Mouse (Mus musculus) E14TG2a.4 (cell line): ENCODE data around the gene St3gal3.

Source experiments
- H3K27me3 ChIP-seq: 2 replicates; pipeline ENCODE4 v1.6.1; 2014; ENCODE audit warnings: low read length, control low read depth; ENCODE audit not compliant: insufficient read depth
- H3K36me3 ChIP-seq: 2 replicates; pipeline ENCODE4 v1.6.1; 2014; ENCODE audit warnings: low read length, control low read depth; ENCODE audit not compliant: insufficient read depth
- H3K4me1 ChIP-seq: replicated peaks from 2 replicates; pipeline ENCODE4 v1.6.1; 2014; ENCODE audit warnings: low read depth, low read length, control low read depth
- H3K4me3 ChIP-seq: replicated peaks from 2 replicates; pipeline ENCODE4 v1.5.1; 2014; ENCODE audit warnings: mild to moderate bottlenecking, low read length
- H3K9me3 ChIP-seq: 2 replicates; pipeline ENCODE4 v1.6.1; 2014; ENCODE audit warnings: low read length, control low read depth
- CTCF ChIP-seq: conservative IDR thresholded peaks from 2 replicates; pipeline ENCODE4 v1.5.1; 2014; ENCODE audit warnings: low read length
- NANOG ChIP-seq: IDR thresholded peaks from 2 replicates; pipeline ENCODE4 v1.6.1; 2014; ENCODE audit warnings: borderline replicate concordance, low read length, mixed read lengths
- POU5F1 ChIP-seq: IDR thresholded peaks from 2 replicates; pipeline ENCODE4 v1.6.1; 2014; ENCODE audit warnings: low read length, borderline replicate concordance

St3gal3 gene

DNA sequence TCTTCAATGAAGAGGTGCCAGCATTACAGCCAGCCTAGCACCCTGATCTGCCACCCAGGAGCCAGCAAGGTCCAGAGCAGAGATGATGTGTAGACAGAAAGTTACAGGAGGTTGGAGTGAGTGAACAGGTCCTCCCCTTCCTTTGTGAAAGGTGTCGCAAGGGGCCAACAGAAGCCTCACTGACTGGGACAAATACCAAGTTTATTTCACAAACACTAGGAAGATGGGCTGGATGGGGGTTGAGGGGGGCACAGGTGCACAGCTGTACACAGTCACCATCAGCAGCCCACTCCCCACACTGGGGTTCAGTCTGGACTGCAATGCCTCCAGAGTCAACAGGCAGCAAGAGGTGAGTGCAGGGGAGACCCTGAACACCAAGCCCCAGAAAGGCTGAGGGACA lies 250.6 kb downstream of the St3gal3 start:
- H3K27me3 ChIP-seq = peaks cover 41% of the 10 kb centered on the region
- H3K4me1 ChIP-seq = peaks cover 51% of the 10 kb centered on the region
- peak overlapping the region; percentile 90 for H3K4me3 ChIP-seq
- H3K36me3 ChIP-seq = peaks cover 49% of the 10 kb centered on the region
- H3K9me3 ChIP-seq = no peaks in the 10 kb centered on the region
- TF ChIP-seq NANOG (no peak), CTCF (no peak), POU5F1 (no peak)

DNA sequence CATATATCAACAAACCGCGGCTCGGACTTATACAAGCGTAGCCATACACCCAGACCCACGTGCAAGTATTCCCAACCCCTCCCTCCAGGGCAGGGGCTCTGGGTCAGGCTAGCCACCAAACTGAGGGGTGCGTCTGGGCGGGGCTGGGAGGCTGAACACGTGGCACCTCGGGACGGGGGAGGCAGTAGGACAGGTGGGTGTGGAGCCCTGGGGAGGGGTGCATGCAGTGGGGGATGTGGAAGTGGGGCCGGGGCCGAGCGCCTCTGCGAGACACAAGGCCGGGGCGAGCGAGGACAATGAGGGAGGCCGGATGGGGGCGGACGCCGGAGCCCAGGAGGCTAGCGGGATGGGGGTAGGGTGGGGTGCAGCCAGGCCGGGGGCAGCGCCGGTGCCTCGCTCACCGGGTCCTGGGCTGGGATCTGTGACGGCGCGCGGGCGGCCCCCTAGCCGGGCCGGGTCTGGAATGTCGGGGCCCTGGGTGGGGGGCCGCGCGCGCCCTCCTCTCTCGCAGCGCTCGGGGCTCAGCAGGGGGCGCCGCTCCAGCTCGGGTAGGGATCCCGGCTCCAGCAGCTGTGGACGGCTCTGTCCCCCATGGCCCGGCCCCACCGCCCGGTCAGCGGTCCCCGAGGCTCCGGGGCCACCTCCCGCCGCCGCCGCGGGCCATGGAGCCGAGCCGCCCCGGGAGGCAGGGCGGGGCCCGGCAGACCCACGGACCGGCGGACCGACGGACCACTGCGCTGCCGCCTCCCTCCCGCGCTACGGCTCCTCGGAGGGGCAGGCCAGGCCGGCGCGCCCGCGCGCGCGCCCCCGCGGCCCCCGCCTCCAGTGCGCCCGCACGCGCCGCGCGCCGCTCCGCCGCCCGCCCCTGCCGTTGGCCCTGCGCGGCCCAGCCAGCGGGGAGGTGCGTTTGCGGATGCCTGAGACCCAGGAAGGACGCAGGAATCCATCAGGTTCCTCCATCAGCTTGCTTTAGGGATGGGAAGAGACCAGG lies 251.7 kb downstream of the St3gal3 start, which contains the start of gene B4galt2:
Gene B4galt2, minus strand, starts transcription at position 787 of the 991 bp plus-strand sequence.
- TF ChIP-seq POU5F1 (no peak), NANOG (no peak), CTCF (no peak)

More for the DNA sequence above, 251.7 kb downstream of the St3gal3 start, which contains the start of gene B4galt2:
- Histone ChIP-seq H3K4me3 (peak within 1 kb of the TSS; percentile 90), H3K9me3 (no peaks in the 10 kb centered on the region), H3K4me1 (peaks cover 58% of the 10 kb centered on the region), H3K36me3 (peaks cover 38% of the 10 kb centered on the region), H3K27me3 (peaks cover 47% of the 10 kb centered on the region)
